Mouse (Mus musculus) adrenal gland, adult (tissue): ENCODE measurements around the gene Atf3.
"Not testable (repeated sequence)": the region's sequence is repeated elsewhere in the genome, so short reads cannot be mapped to it uniquely, and the experiment has no call there.

Experiments used
- DNase-seq, 2 experiments: peaks; one replicate each; pipeline ENCODE4 v3.0.0; 2022 to 2023; ENCODE audit warnings: low spot score in 1 of 2; ENCODE audit not compliant: inconsistent age in 2 of 2

The Atf3 gene

GRCm38 (mm10) chr1:191164717-191165116 lies 53.1 kb downstream of the Atf3 start, which contains the start of gene Fam71a:
TSS of gene Fam71a (minus strand) at chr1:191164817.
- DNase-seq, result no peak

GRCm38 (mm10) chr1:191154314-191154713 lies 63.5 kb downstream of the Atf3 start:
- no peak for DNase-seq

- peak; percentile 33 to 81 for DNase-seq
Measured at GRCm38 (mm10) chr1:191153052-191153451, 64.8 kb downstream of the Atf3 start.

GRCm38 (mm10) chr1:191150924-191151605 lies 66.8 kb downstream of the Atf3 start:
- no peak for DNase-seq

- DNase-seq, result not testable (repeated sequence)
Measured at GRCm38 (mm10) chr1:191149489-191149888, 68.3 kb downstream of the Atf3 start.

GRCm38 (mm10) chr1:191140983-191141382 lies 76.9 kb downstream of the Atf3 start:
- DNase-seq, result no peak

- DNase-seq, result no peak
Measured at GRCm38 (mm10) chr1:191138874-191139495, 78.9 kb downstream of the Atf3 start.

GRCm38 (mm10) chr1:191138436-191138835 lies 79.4 kb downstream of the Atf3 start:
- DNase-seq, result no peak

- DNase-seq, result no peak
Measured at GRCm38 (mm10) chr1:191135406-191135805, 82.4 kb downstream of the Atf3 start.

- DNase-seq, result no peak
Measured at GRCm38 (mm10) chr1:191132934-191133333, 84.9 kb downstream of the Atf3 start.

GRCm38 (mm10) chr1:191132240-191132639 lies 85.6 kb downstream of the Atf3 start:
- DNase-seq, result no peak

GRCm38 (mm10) chr1:191131692-191132091 lies 86.1 kb downstream of the Atf3 start:
- DNase-seq, result no peak

GRCm38 (mm10) chr1:191125811-191126638 lies 91.8 kb downstream of the Atf3 start:
- DNase-seq, result peak; percentile 64 to 86

GRCm38 (mm10) chr1:191124288-191124687 lies 93.6 kb downstream of the Atf3 start:
- DNase-seq, result no peak

- DNase-seq, result no peak
Measured at GRCm38 (mm10) chr1:191123696-191124095, 94.1 kb downstream of the Atf3 start.

GRCm38 (mm10) chr1:191122744-191123143 lies 95.1 kb downstream of the Atf3 start:
- no peak for DNase-seq
